Comparison of ENCODE assay signal across 22 mouse cellular contexts in the genomic region with DNA sequence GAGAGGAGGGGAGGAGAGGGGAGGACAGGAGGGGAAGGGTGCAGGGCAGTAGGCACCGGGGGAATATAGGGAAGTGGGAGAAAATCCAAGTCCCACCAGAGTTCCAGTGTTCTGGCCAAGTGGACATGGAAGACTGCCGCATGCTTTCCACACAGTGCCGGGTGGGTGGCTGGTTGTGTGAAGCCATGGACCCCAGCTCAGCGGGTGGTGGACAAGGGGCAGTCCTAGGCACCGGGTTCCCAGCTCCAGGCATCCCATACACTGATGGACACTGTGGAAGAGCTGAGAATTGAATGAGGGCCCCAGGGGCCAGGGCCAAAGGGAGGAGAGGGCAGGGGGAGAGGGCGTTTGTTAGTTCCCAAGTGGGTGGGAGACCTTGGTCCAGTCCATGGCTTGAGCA.
DNase-seq lines count a peak whose midpoint lies in the region; ATAC-seq and TF ChIP-seq lines count a peak whose summit lies in the region.
"Had no signal": no experiment of that assay in that cellular context is flagged by ENCODE, and none has a peak within 500 bp of the region (broad histone marks: within the 10 kb centered on the region; RNA-seq: fewer than 3 reads in every experiment).

No protein-coding gene starts in this region.

- no peak for TF ChIP-seq CTCF in lung, adult 2 months (IDR thresholded peaks at IDR 0.05; ENCODE audit: insufficient read depth, low read length)

- peak; percentile 57 for DNase-seq in heart, adult 11 months
- DNase-seq in heart, postnatal 4 days: no peak
- no peak for DNase-seq in hindbrain, embryonic 14.5 days (ENCODE audit: low spot score)
- DNase-seq in limb, embryonic 10.5 days (ENCODE audit: low spot score): no peak
- no peak for DNase-seq in lung, adult 2 months
- DNase-seq: adrenal gland, adult 2 months; adrenal gland, adult 8-10 months; adrenal gland, postnatal 10 days; adrenal gland, postnatal 14 days; adrenal gland, postnatal 25 days; adrenal gland, postnatal 36 days; B cell, adult 2 months; cerebellum, adult 11 months; cerebellum, adult 11-12 months had no signal

- H3K27me3 ChIP-seq in hindbrain, embryonic 13.5 days: peaks cover 10% of the 10 kb centered on the region; the same call in 1 of the 2 replicates
- H3K27me3 ChIP-seq in hindbrain, embryonic 14.5 days (ENCODE audit: control insufficient read depth, insufficient read depth, low read length): no peaks in the 10 kb centered on the region
- H3K27me3 ChIP-seq in limb, embryonic 15.5 days: no peaks in the 10 kb centered on the region
- H3K27me3 ChIP-seq in limb, embryonic 10.5 days (ENCODE audit: low read depth, poor library complexity, severe bottlenecking): no peaks in the 10 kb centered on the region
- H3K27me3 ChIP-seq in lung, embryonic 15.5 days: no peaks in the 10 kb centered on the region
- H3K27me3 ChIP-seq: CH12.LX, Patski had no signal

- peaks cover 3% of the 10 kb centered on the region; the same call in 1 of the 2 replicates for H3K4me1 ChIP-seq in hindbrain, embryonic 13.5 days (replicated peaks)
- no peaks in the 10 kb centered on the region for H3K4me1 ChIP-seq in hindbrain, embryonic 14.5 days (replicated peaks; ENCODE audit: control insufficient read depth, insufficient read depth, low read length)
- H3K4me1 ChIP-seq in limb, embryonic 15.5 days: no peaks in the 10 kb centered on the region
- no peaks in the 10 kb centered on the region for H3K4me1 ChIP-seq in limb, embryonic 10.5 days
- H3K4me1 ChIP-seq in lung, embryonic 15.5 days: no peaks in the 10 kb centered on the region
- H3K4me1 ChIP-seq in lung, adult 2 months (ENCODE audit: control insufficient read depth, insufficient read depth, low read length): no peaks in the 10 kb centered on the region

- H3K27ac ChIP-seq in hindbrain, embryonic 13.5 days: no peak overlapping the region
- no peak overlapping the region for H3K27ac ChIP-seq in hindbrain, embryonic 14.5 days
- no peak overlapping the region for H3K27ac ChIP-seq in limb, embryonic 15.5 days
- no peak overlapping the region for H3K27ac ChIP-seq in limb, embryonic 10.5 days
- H3K27ac ChIP-seq in lung, embryonic 15.5 days: no peak overlapping the region

- no peak overlapping the region for H3K4me3 ChIP-seq in hindbrain, embryonic 13.5 days
- H3K4me3 ChIP-seq in hindbrain, embryonic 14.5 days (replicated peaks; ENCODE audit: low read length): no peak overlapping the region
- no peak overlapping the region for H3K4me3 ChIP-seq in limb, embryonic 15.5 days
- no peak overlapping the region for H3K4me3 ChIP-seq in limb, embryonic 10.5 days
- no peak overlapping the region for H3K4me3 ChIP-seq in lung, embryonic 15.5 days
- H3K4me3 ChIP-seq in lung, adult 2 months (replicated peaks; ENCODE audit: extremely low read depth, low read depth, low read length): no peak overlapping the region

- 0 out of 2 replicates have a peak, but pooled peaks have one; percentile 7 for ATAC-seq in hindbrain, embryonic 13.5 days (ENCODE audit: low FRiP score)
- no peak for ATAC-seq in hindbrain, embryonic 14.5 days (ENCODE audit: low FRiP score)
- peak; percentile 44; the same call in 1 of the 2 replicates for ATAC-seq in limb, embryonic 15.5 days (ENCODE audit: insufficient number of reproducible peaks, low FRiP score, low TSS enrichment, low read depth)
- ATAC-seq in lung, embryonic 15.5 days (ENCODE audit: borderline replicate concordance, extremely low read depth, low FRiP score, low TSS enrichment): 0 out of 2 replicates have a peak, but pooled peaks have one; percentile 27
- ATAC-seq: activated CD4-positive, CD25-positive, alpha-beta regulatory T cell, adult 4 months; CD4-positive, CD25-positive, alpha-beta regulatory T cell, adult 4 months; Patski had no signal

- H3K4me2 ChIP-seq in hindbrain, embryonic 13.5 days: no peak overlapping the region
- no peak overlapping the region for H3K4me2 ChIP-seq in hindbrain, embryonic 14.5 days (replicated peaks)
- no peak overlapping the region for H3K4me2 ChIP-seq in limb, embryonic 15.5 days
- H3K4me2 ChIP-seq in lung, embryonic 15.5 days: no peak overlapping the region

- WGBS in hindbrain, embryonic 13.5 days: 88% methylated on average over 6 of the region's 6 CpGs
- WGBS in hindbrain, embryonic 14.5 days: 91% methylated on average over 6 of the region's 6 CpGs
- WGBS in limb, embryonic 15.5 days: 88% methylated on average over 6 of the region's 6 CpGs
- 90% methylated on average over 6 of the region's 6 CpGs for WGBS in limb, embryonic 10.5 days
- 88% methylated on average over 6 of the region's 6 CpGs for WGBS in lung, embryonic 15.5 days
- 85% methylated on average over 6 of the region's 6 CpGs for WGBS in lung, adult 2 months

- no peak for TF ChIP-seq POLR2A in lung, adult 2 months (IDR thresholded peaks at IDR 0.05; ENCODE audit: borderline replicate concordance, extremely low read depth, low read depth, low read length)

- no peak overlapping the region for H3K9ac ChIP-seq in hindbrain, embryonic 13.5 days
- H3K9ac ChIP-seq in hindbrain, embryonic 14.5 days: no peak overlapping the region
- H3K9ac ChIP-seq in limb, embryonic 15.5 days: no peak overlapping the region
- no peak overlapping the region for H3K9ac ChIP-seq in lung, embryonic 15.5 days

- no peaks in the 10 kb centered on the region for H3K36me3 ChIP-seq in hindbrain, embryonic 13.5 days
- no peaks in the 10 kb centered on the region for H3K36me3 ChIP-seq in hindbrain, embryonic 14.5 days (replicated peaks; ENCODE audit: control insufficient read depth, insufficient read depth)
- H3K36me3 ChIP-seq in limb, embryonic 15.5 days: no peaks in the 10 kb centered on the region
- no peaks in the 10 kb centered on the region for H3K36me3 ChIP-seq in limb, embryonic 10.5 days
- H3K36me3 ChIP-seq in lung, embryonic 15.5 days: no peaks in the 10 kb centered on the region
- H3K36me3 ChIP-seq: G1E had no signal

- no peaks in the 10 kb centered on the region for H3K9me3 ChIP-seq in hindbrain, embryonic 13.5 days
- no peaks in the 10 kb centered on the region for H3K9me3 ChIP-seq in hindbrain, embryonic 14.5 days (ENCODE audit: control insufficient read depth, low read length)
- no peaks in the 10 kb centered on the region for H3K9me3 ChIP-seq in limb, embryonic 15.5 days
- H3K9me3 ChIP-seq in limb, embryonic 10.5 days (replicated peaks): no peaks in the 10 kb centered on the region
- no peaks in the 10 kb centered on the region for H3K9me3 ChIP-seq in lung, embryonic 15.5 days
